Mouse (Mus musculus) liver, embryonic 14.5 days (tissue): ENCODE data around the gene Cpsf6. TPM values are rescaled to one million over a fixed set of nuclear protein-coding genes. Genes with fewer than 3 reads are reported as not detected.

Experiments
- ATAC-seq: fragments of 200-750 bp; cut with Nextera tagmentation; 2 replicates; pipeline ENCODE4 v1.8.0; 2017; ENCODE audit warnings: moderate number of reproducible peaks, mild to moderate bottlenecking, moderate library complexity; ENCODE audit not compliant: insufficient read depth
- DNase-seq, 3 experiments: peaks; one replicate each; pipeline ENCODE4 v3.0.0-alpha.2; 2012 to 2013; ENCODE audit warnings: low read depth in 3 of 3, low spot score in 3 of 3
- H3K27ac ChIP-seq: fragments of 300-500 bp; sonication (generic); 2 replicates; pipeline ENCODE4 v1.5.1; 2014; ENCODE audit warnings: moderate library complexity, mild to moderate bottlenecking, control low read depth, inconsistent platforms
- H3K27me3 ChIP-seq: fragments of 300-500 bp; sonication (generic); 2 replicates; pipeline ENCODE4 v1.6.1; 2014; ENCODE audit warnings: mild to moderate bottlenecking, low read length, moderate library complexity; ENCODE audit not compliant: control insufficient read depth, insufficient read depth
- H3K36me3 ChIP-seq: fragments of 300-500 bp; sonication (generic); replicated peaks from 2 replicates; pipeline ENCODE4 v1.6.1; 2014; ENCODE audit warnings: low read depth; ENCODE audit not compliant: control insufficient read depth, insufficient read depth
- H3K4me1 ChIP-seq, 2 experiments: fragments of 200-500 bp in 1 of 2; fragments of 300-500 bp in 1 of 2; sonication (generic) in 1 of 2; replicated peaks; 2 replicates each; pipeline ENCODE4 v1.6.1; 2012 to 2014; ENCODE audit warnings: antibody characterized with exemption in 1 of 2, inconsistent platforms in 1 of 2, low read length in 1 of 2; ENCODE audit not compliant: control insufficient read depth in 2 of 2, insufficient read depth in 2 of 2
- H3K4me2 ChIP-seq: fragments of 300-500 bp; sonication (generic); 2 replicates; pipeline ENCODE4 v1.6.1; 2014; ENCODE audit warnings: low read depth, mild to moderate bottlenecking, control low read depth, moderate library complexity
- H3K4me3 ChIP-seq, 2 experiments: fragments of 200-500 bp in 1 of 2; fragments of 300-500 bp in 1 of 2; sonication (generic) in 1 of 2; 2 replicates each; pipeline ENCODE4 v1.5.1; 2012 to 2014; ENCODE audit warnings: low read depth in 2 of 2, low read length in 2 of 2, mild to moderate bottlenecking in 2 of 2, control low read depth in 1 of 2, inconsistent platforms in 1 of 2, moderate library complexity in 1 of 2; ENCODE audit not compliant: insufficient read depth in 1 of 2
- H3K9ac ChIP-seq: fragments of 300-500 bp; sonication (generic); replicated peaks from 2 replicates; pipeline ENCODE4 v1.6.1; 2014; ENCODE audit warnings: mild to moderate bottlenecking, control low read depth, moderate library complexity
- H3K9me3 ChIP-seq: fragments of 300-500 bp; sonication (generic); 2 replicates; pipeline ENCODE4 v1.6.1; 2016; ENCODE audit warnings: low read length, mixed read lengths; ENCODE audit not compliant: control insufficient read depth
- CTCF ChIP-seq: IDR thresholded peaks from 2 replicates; pipeline ENCODE4 v1.5.1; 2016; ENCODE audit warnings: antibody characterized with exemption, low read depth, control low read depth
- EP300 ChIP-seq: IDR thresholded peaks from 2 replicates; pipeline ENCODE4 v1.6.1; 2016; ENCODE audit warnings: antibody characterized with exemption, low read depth
- WGBS: fragments of 180-500 bp; shearing (Covaris S2); extraction: QIAGEN DNeasy Blood & Tissue Kit; methylation state at CpG from one replicate; pipeline ENCODE4 v1.1.7; 2014; ENCODE audit not compliant: insufficient replicate concordance; 5-methylcytosine and 5-hydroxymethylcytosine counted together
- polyA plus RNA-seq, 2 experiments: library from polyadenylated mRNA; depleted of rRNA in 1 of 2; stranded (reverse) in 1 of 2; unstranded in 1 of 2; fragments of >200 nt; fragmentation: Nextera tagmentation in 1 of 2; extraction: Ambion mirVana in 1 of 2; gene quantifications; 2 replicates each; pipeline versions ENCODE4 v1.2.1 to v1.2.3; 2012 to 2014

Cpsf6 gene
- polyA plus RNA-seq, 2 experiments: 27.5 to 51.7 TPM

GRCm38 (mm10) chr10:117378642-117379041 lies 1.2 kb downstream of the Cpsf6 start:
- H3K4me3 ChIP-seq: no peak overlapping the region
- ATAC-seq: no peak
- H3K4me2 ChIP-seq: no peak overlapping the region

GRCm38 (mm10) chr10:117378291-117378555 lies 1.6 kb downstream of the Cpsf6 start:
- WGBS: 92% methylated on average over 11 of the region's 11 CpGs
- no peak for TF ChIP-seq EP300
- no peak for TF ChIP-seq CTCF
- Histone ChIP-seq H3K36me3 (no peaks in the 10 kb centered on the region), H3K27me3 (no peaks in the 10 kb centered on the region), H3K4me3 (no peak overlapping the region), H3K4me1 (peaks cover 13% of the 10 kb centered on the region in 2 experiments), H3K9me3 (no peaks in the 10 kb centered on the region), H3K4me2 (no peak overlapping the region), H3K9ac (no peak overlapping the region), H3K27ac (no peak overlapping the region)
- DNase-seq: no peak
- no peak for ATAC-seq

More at GRCm38 (mm10) chr10:117378642-117379041, 1.2 kb downstream of the Cpsf6 start:
- H3K4me1 ChIP-seq: peaks cover 13% of the 10 kb centered on the region in 2 experiments
- no peak for DNase-seq
- H3K36me3 ChIP-seq: no peaks in the 10 kb centered on the region
- H3K27ac ChIP-seq: no peak overlapping the region
- no peak for TF ChIP-seq CTCF
- no peak for TF ChIP-seq EP300
- H3K9ac ChIP-seq: no peak overlapping the region
- WGBS: 66% methylated on average over 3 of the region's 3 CpGs
- no peaks in the 10 kb centered on the region for H3K27me3 ChIP-seq
- H3K9me3 ChIP-seq: no peaks in the 10 kb centered on the region

GRCm38 (mm10) chr10:117377431-117378290 lies 2.2 kb downstream of the Cpsf6 start:
- ATAC-seq (no peak), DNase-seq (no peak)
- no peaks in the 10 kb centered on the region for H3K36me3 ChIP-seq
- H3K27me3 ChIP-seq: no peaks in the 10 kb centered on the region
- 25% methylated on average over 16 of the region's 16 CpGs for WGBS
- TF ChIP-seq EP300 (no peak), CTCF (no peak)
- peak overlapping the region in 1 of 2 experiments; percentile 90; a peak in 3 of 4 replicates for H3K4me3 ChIP-seq
- H3K4me1 ChIP-seq: peaks cover 13% of the 10 kb centered on the region in 2 experiments
- H3K9ac ChIP-seq: peak overlapping the region; percentile 81; the same call in 1 of the 2 replicates
- H3K4me2 ChIP-seq: peak overlapping the region; percentile 73
- H3K27ac ChIP-seq: no peak overlapping the region
- H3K9me3 ChIP-seq: no peaks in the 10 kb centered on the region

GRCm38 (mm10) chr10:117376580-117377189 lies 3.1 kb downstream of the Cpsf6 start:
- peak overlapping the region; percentile 73 for H3K4me2 ChIP-seq
- DNase-seq: peak; percentile 77 to 80 (median 80)
- peak overlapping the region; percentile 90 to 95 for H3K4me3 ChIP-seq
- peak; percentile 30; the same call in 1 of the 2 replicates for TF ChIP-seq CTCF
- no peak for TF ChIP-seq EP300
- no peaks in the 10 kb centered on the region for H3K36me3 ChIP-seq
- no peaks in the 10 kb centered on the region for H3K27me3 ChIP-seq
- H3K9ac ChIP-seq: peak overlapping the region; percentile 84
- H3K9me3 ChIP-seq: no peaks in the 10 kb centered on the region
- H3K4me1 ChIP-seq: peaks cover 13% of the 10 kb centered on the region in 2 experiments
- ATAC-seq: peak; percentile 94
- H3K27ac ChIP-seq: peak overlapping the region; percentile 64
- WGBS: under 1% methylated on average over 83 of the region's 86 CpGs
